Mouse (Mus musculus) liver, embryonic 16.5 days (tissue): ENCODE results near the gene Chrna1. TPM values are rescaled to one million over a fixed set of nuclear protein-coding genes. Genes with fewer than 3 reads are reported as not detected.
A peak's percentile ranks its signal among the peaks of the same experiment; 100 is the strongest.

Experiments used
- ATAC-seq: fragments of 200-750 bp; cut with Nextera tagmentation; 2 replicates; pipeline ENCODE4 v1.8.0; 2017; ENCODE audit warnings: low read depth, mild to moderate bottlenecking, moderate number of reproducible peaks, moderate library complexity
- H3K27ac ChIP-seq: fragments of 300-500 bp; sonication (generic); 2 replicates; pipeline ENCODE4 v1.5.1; 2014; ENCODE audit warnings: mild to moderate bottlenecking, low read length
- H3K27me3 ChIP-seq: fragments of 300-500 bp; sonication (generic); 2 replicates; pipeline ENCODE4 v1.6.1; 2014; ENCODE audit warnings: low read depth, low read length, mixed read lengths; ENCODE audit not compliant: control insufficient read depth, insufficient read depth
- H3K36me3 ChIP-seq: fragments of 300-500 bp; sonication (generic); 2 replicates; pipeline ENCODE4 v1.6.1; 2014; ENCODE audit warnings: mild to moderate bottlenecking; ENCODE audit not compliant: control insufficient read depth, insufficient read depth
- H3K4me1 ChIP-seq: fragments of 300-500 bp; sonication (generic); 2 replicates; pipeline ENCODE4 v1.6.1; 2014; ENCODE audit warnings: low read depth, low read length, mixed read lengths; ENCODE audit not compliant: control insufficient read depth
- H3K4me2 ChIP-seq: fragments of 300-500 bp; sonication (generic); 2 replicates; pipeline ENCODE4 v1.6.1; 2014; ENCODE audit warnings: low read depth, low read length, mixed read lengths
- H3K4me3 ChIP-seq: fragments of 300-500 bp; sonication (generic); 2 replicates; pipeline ENCODE4 v1.5.1; 2014; ENCODE audit warnings: low read depth, mild to moderate bottlenecking, low read length
- H3K9ac ChIP-seq: fragments of 300-500 bp; sonication (generic); 2 replicates; pipeline ENCODE4 v1.6.1; 2014; ENCODE audit warnings: low read depth, low read length
- H3K9me3 ChIP-seq: fragments of 300-500 bp; sonication (generic); replicated peaks from 2 replicates; pipeline ENCODE4 v1.6.1; 2016; ENCODE audit warnings: low read length; ENCODE audit not compliant: control insufficient read depth
- WGBS: fragments of 180-500 bp; shearing (Covaris S2); extraction: QIAGEN DNeasy Blood & Tissue Kit; methylation state at CpG from one replicate; pipeline ENCODE4 v1.1.7; 2014; ENCODE audit not compliant: insufficient replicate concordance; 5-methylcytosine and 5-hydroxymethylcytosine counted together
- polyA plus RNA-seq: library from polyadenylated mRNA; unstranded; fragments of >200 nt; fragmentation: Nextera tagmentation; extraction: Ambion mirVana; gene quantifications from 2 replicates; pipeline ENCODE4 v1.2.1, GENCODE M21; 2015

The Chrna1 gene
- polyA plus RNA-seq, 1 experiment from 2014 or later = 0.26 TPM

DNA sequence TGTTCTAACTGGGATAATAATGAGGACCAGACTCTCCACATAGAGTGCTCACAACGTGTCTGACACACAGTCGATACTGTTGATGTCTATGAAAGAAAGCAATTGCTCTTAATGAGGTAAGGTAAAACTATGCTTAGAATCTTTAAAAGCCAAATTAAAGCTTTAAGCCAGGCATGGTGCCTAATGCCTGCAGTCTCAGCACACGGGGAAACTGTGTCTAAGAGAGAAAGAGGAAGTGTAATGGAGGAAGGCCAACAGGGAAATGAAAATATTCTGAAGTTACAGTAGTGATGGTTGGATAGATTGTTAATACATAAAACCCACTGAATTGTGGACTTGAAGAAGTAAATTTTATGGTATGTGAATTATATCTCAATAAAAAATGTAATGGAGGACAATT lies 25.7 kb downstream of the Chrna1 start:
- Histone ChIP-seq H3K27me3 (no peaks in the 10 kb centered on the region), H3K36me3 (no peaks in the 10 kb centered on the region), H3K4me2 (no peak overlapping the region), H3K9ac (no peak overlapping the region), H3K4me1 (peaks cover 2% of the 10 kb centered on the region; the same call in 1 of the 2 replicates), H3K27ac (no peak overlapping the region), H3K9me3 (no peaks in the 10 kb centered on the region), H3K4me3 (no peak overlapping the region)
- no peak for ATAC-seq
- 48% methylated on average over 3 of the region's 3 CpGs for WGBS

DNA sequence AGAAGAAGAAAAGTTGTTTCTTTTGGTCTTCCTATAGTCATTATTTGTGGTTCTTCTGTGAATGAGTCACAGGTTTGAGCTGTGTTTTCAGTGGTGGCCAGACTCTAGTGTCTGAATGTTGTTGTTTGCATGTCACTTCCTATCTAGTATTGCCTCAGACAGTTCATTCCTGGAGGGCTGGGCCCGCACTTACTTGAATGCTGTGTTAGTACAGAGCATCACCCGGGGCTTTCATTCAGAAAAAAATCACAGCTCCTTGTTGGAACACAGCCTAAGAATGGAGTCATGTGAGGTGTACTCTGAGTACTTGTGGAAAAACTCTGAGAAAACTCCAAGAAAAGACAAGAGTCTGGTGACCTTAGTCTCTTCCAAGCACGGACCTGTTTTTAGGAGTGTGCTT lies 27.2 kb downstream of the Chrna1 start:
- Histone ChIP-seq H3K4me3 (no peak overlapping the region), H3K27me3 (no peaks in the 10 kb centered on the region), H3K27ac (no peak overlapping the region), H3K9ac (no peak overlapping the region), H3K4me1 (peaks cover 2% of the 10 kb centered on the region; the same call in 1 of the 2 replicates), H3K4me2 (no peak overlapping the region), H3K36me3 (no peaks in the 10 kb centered on the region), H3K9me3 (no peaks in the 10 kb centered on the region)
- 63% methylated on average over 3 of the region's 3 CpGs for WGBS
- ATAC-seq = no peak

DNA sequence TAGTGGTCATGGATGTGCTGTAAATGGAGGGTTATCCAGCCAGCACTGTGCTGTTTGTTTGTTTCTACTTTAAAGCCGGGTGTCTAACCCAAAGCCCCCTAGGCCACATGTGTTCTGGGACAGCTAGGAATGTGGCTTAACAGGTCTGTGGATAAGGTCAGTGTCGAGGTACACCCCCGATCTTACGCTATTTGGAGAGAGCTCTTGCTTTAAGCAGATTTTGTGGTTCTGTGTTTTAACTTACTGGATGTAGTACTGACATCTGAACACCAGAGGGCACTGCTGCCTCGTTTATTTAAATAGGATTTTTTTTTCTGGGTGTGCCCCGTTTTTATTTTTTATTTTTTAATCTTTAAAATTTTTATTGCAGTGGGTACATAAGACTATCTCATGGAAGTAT lies 29.4 kb downstream of the Chrna1 start:
- Histone ChIP-seq H3K4me1 (peaks cover 2% of the 10 kb centered on the region; the same call in 1 of the 2 replicates), H3K9ac (no peak overlapping the region), H3K27ac (no peak overlapping the region), H3K27me3 (no peaks in the 10 kb centered on the region), H3K4me3 (no peak overlapping the region), H3K9me3 (no peaks in the 10 kb centered on the region), H3K36me3 (no peaks in the 10 kb centered on the region), H3K4me2 (no peak overlapping the region)
- 14% methylated on average over 6 of the region's 6 CpGs for WGBS
- ATAC-seq = no peak

DNA sequence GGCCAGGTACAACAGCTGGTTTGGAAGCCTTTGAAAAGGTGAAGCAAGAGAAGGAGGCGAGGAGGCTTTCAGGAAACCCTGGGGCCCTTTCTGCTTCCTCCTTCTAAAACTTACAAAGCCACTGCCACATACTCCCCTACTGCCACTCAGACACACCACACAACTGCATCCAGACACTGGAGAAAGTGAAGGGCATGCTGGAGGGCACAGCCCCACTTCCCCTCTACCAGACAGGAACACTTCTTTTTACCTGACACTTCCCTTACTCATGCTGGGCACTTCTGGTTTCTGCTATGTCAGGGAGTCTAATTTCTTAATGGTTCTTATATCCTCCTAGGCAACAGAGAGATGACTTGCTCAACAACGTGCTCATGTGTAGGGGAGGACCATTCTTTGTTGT lies 31.6 kb downstream of the Chrna1 start:
- WGBS = 22% methylated on average over 2 of the region's 2 CpGs
- no peak overlapping the region for H3K9ac ChIP-seq
- no peak overlapping the region for H3K4me3 ChIP-seq
- H3K27me3 ChIP-seq = no peaks in the 10 kb centered on the region
- H3K36me3 ChIP-seq = no peaks in the 10 kb centered on the region
- H3K4me1 ChIP-seq = no peaks in the 10 kb centered on the region; the same call in 1 of the 2 replicates
- no peak for ATAC-seq
- H3K27ac ChIP-seq = no peak overlapping the region
- no peaks in the 10 kb centered on the region for H3K9me3 ChIP-seq
- H3K4me2 ChIP-seq = no peak overlapping the region

DNA sequence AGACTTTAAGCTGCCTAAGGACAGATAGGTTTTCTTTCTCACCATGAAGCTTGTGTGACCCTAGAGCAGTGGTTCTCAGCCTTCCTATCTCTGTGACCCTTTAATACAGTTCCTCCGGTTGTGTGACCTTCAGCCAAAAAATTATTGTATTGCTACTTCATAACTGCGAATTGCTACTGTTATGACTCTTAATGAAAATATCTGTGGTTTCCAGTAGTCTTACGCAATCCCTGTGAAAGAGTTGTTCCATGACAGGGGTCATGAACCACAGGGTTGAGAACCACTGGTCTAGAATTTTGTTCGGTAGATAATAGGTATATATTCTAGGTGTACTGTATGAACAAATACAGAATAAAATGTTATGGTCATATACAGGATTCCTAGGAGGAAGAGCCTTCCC lies 32.9 kb downstream of the Chrna1 start:
- Histone ChIP-seq H3K9me3 (no peaks in the 10 kb centered on the region), H3K36me3 (no peaks in the 10 kb centered on the region), H3K9ac (no peak overlapping the region), H3K27ac (no peak overlapping the region), H3K4me1 (no peaks in the 10 kb centered on the region; the same call in 1 of the 2 replicates), H3K27me3 (no peaks in the 10 kb centered on the region), H3K4me3 (no peak overlapping the region), H3K4me2 (no peak overlapping the region)
- WGBS = 61% methylated on average over 4 of the region's 4 CpGs
- no peak for ATAC-seq

DNA sequence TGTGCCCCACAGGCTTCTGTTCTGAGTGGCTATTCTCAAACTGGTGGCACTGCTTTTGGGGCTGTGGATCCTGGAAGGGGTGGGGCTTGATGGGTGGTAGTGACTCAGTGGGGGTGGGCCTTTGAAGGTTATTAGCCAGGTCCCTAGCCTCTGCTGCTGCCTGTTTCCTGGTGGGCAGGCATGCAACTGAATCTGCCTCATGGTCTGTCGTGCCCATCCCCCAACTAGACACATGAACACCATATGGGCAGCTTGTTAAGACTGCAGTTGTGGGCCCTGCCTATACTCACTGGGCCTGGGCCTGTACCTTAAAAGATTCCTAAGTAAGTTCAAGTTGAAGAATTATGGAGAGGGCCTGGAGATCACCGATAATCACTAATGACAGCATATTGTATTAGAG lies 34.6 kb downstream of the Chrna1 start:
- Histone ChIP-seq H3K9ac (no peak overlapping the region), H3K4me3 (no peak overlapping the region), H3K9me3 (no peaks in the 10 kb centered on the region), H3K36me3 (no peaks in the 10 kb centered on the region), H3K4me2 (no peak overlapping the region), H3K27ac (no peak overlapping the region), H3K27me3 (no peaks in the 10 kb centered on the region), H3K4me1 (no peaks in the 10 kb centered on the region; the same call in 1 of the 2 replicates)
- no peak for ATAC-seq
- WGBS = 63% methylated on average over 2 of the region's 2 CpGs

DNA sequence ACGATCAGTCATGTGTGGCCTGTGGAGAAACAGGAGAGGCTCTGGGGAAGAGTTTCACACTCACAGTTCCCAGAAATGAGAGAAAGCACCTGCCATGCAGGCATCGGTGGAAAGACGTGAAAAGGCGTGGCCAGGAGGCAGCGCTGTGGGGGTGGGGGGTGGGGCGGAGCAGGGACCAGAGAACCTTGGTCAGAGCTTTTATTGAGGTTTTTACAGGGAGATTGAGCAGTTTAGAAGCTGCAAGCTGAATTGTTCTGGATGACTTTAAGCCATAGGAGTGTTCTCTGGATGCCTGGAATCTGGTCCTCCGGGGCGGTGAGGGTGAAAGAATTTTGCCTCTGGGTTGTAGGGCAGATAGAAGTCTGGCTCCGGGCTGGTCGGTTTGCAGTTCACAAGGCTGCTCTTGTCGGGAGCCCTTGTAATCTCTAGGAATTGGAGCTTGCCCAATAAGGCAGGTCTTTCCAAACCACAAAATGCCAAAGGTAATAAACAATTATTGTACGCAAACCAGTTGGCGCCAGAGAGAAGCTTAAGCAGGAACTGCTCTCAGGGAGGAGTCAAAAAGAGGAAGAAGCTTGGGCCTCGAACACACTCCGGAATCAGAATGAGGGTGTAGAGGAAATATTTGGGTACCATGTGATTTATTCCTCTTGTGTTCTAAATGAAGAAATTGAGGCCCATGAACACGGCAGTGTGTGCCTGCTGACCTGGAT lies 39.5 kb downstream of the Chrna1 start:
- no peaks in the 10 kb centered on the region for H3K36me3 ChIP-seq
- H3K9me3 ChIP-seq = no peaks in the 10 kb centered on the region
- no peaks in the 10 kb centered on the region; the same call in 1 of the 2 replicates for H3K27me3 ChIP-seq
- H3K27ac ChIP-seq = no peak overlapping the region
- WGBS = 10% methylated on average over 16 of the region's 16 CpGs
- ATAC-seq = no peak
- peaks cover 3% of the 10 kb centered on the region; the same call in 1 of the 2 replicates for H3K4me1 ChIP-seq
- peak overlapping the region; percentile 35 for H3K4me3 ChIP-seq
- H3K4me2 ChIP-seq = peak overlapping the region; percentile 56
- H3K9ac ChIP-seq = no peak overlapping the region

DNA sequence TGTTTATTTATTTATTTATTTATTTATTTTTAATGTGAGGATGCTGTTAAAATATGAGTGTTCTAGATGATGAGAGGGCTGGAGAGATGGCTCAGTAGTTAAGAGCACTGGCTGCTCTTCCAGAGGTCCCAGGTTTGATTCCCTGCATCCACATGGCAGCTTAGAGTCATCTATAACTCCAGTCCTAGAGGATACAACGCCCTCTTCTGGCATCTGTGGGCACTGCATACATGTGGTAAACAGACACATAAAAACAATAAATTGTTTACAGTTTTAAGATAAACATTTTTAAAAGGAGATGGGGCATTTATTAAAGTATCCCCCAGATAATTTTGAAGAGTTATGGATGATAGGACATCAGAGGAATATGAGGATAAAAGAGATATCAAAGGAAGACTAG lies 40.4 kb downstream of the Chrna1 start:
- H3K9me3 ChIP-seq = no peaks in the 10 kb centered on the region
- no peak for ATAC-seq
- 18% methylated on average over 1 of the region's 1 CpGs for WGBS

DNA sequence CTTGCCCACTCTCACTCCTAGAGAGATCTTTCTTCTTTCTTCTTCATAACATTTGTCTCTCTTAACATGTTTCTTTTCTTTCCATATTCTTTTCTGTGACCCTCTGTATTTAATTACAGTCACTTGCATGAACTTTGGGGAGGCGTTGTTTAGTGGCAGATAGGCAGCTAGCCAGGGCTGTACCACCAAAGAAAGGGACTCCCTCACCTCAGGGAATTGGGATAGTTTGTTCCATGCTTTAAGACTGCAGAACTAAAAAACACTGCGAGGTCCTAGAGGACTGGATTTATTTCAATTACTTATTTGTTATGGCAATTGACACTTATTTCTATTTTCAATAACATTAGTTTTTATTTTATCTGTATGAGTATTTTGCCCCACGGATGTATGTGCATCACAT lies 41.0 kb downstream of the Chrna1 start:
- H3K36me3 ChIP-seq = no peaks in the 10 kb centered on the region
- no peak overlapping the region for H3K4me2 ChIP-seq
- ATAC-seq = no peak
- 66% methylated on average over 3 of the region's 3 CpGs for WGBS
- H3K4me3 ChIP-seq = no peak overlapping the region
- no peaks in the 10 kb centered on the region; the same call in 1 of the 2 replicates for H3K27me3 ChIP-seq
- no peak overlapping the region for H3K9ac ChIP-seq
- H3K4me1 ChIP-seq = peaks cover 3% of the 10 kb centered on the region; the same call in 1 of the 2 replicates
- no peak overlapping the region for H3K27ac ChIP-seq
- H3K9me3 ChIP-seq = no peaks in the 10 kb centered on the region

More for the DNA sequence above, 40.4 kb downstream of the Chrna1 start:
- H3K9ac ChIP-seq = no peak overlapping the region
- no peaks in the 10 kb centered on the region for H3K36me3 ChIP-seq
- H3K4me2 ChIP-seq = no peak overlapping the region
- no peaks in the 10 kb centered on the region; the same call in 1 of the 2 replicates for H3K27me3 ChIP-seq
- no peak overlapping the region for H3K4me3 ChIP-seq
- peaks cover 3% of the 10 kb centered on the region; the same call in 1 of the 2 replicates for H3K4me1 ChIP-seq
- H3K27ac ChIP-seq = no peak overlapping the region
